Mouse (Mus musculus) kidney, embryonic 16.5 days (tissue): ENCODE measurements around the gene Crygd. TPM values are rescaled to one million over a fixed set of nuclear protein-coding genes. Genes with fewer than 3 reads are reported as not detected.
"Not testable (repeated sequence)": the region's sequence is repeated elsewhere in the genome, so short reads cannot be mapped to it uniquely, and the experiment has no call there.

Experiments used
- ATAC-seq: fragments of 200-750 bp; cut with Nextera tagmentation; 2 replicates; pipeline ENCODE4 v1.8.0; 2017; ENCODE audit warnings: moderate TSS enrichment; ENCODE audit not compliant: low FRiP score, low TSS enrichment
- H3K27ac ChIP-seq: fragments of 300-500 bp; sonication (generic); 2 replicates; pipeline ENCODE4 v1.5.1; 2014; ENCODE audit warnings: low read length
- H3K27me3 ChIP-seq: fragments of 300-500 bp; sonication (generic); 2 replicates; pipeline ENCODE4 v1.6.1; 2014; ENCODE audit warnings: low read length, control low read depth, mixed read lengths; ENCODE audit not compliant: insufficient read depth
- H3K36me3 ChIP-seq: fragments of 300-500 bp; sonication (generic); 2 replicates; pipeline ENCODE4 v1.6.1; 2014; ENCODE audit warnings: low read length, control low read depth, mixed read lengths; ENCODE audit not compliant: insufficient read depth
- H3K4me1 ChIP-seq: fragments of 300-500 bp; sonication (generic); 2 replicates; pipeline ENCODE4 v1.6.1; 2014; ENCODE audit warnings: low read length, control low read depth, mixed read lengths; ENCODE audit not compliant: insufficient read depth
- H3K4me2 ChIP-seq: fragments of 300-500 bp; sonication (generic); replicated peaks from 2 replicates; pipeline ENCODE4 v1.6.1; 2014; ENCODE audit warnings: low read depth, low read length
- H3K4me3 ChIP-seq: fragments of 300-500 bp; sonication (generic); 2 replicates; pipeline ENCODE4 v1.5.1; 2014; ENCODE audit warnings: mild to moderate bottlenecking, low read length
- H3K9ac ChIP-seq: fragments of 300-500 bp; sonication (generic); replicated peaks from 2 replicates; pipeline ENCODE4 v1.6.1; 2014; ENCODE audit warnings: low read length
- H3K9me3 ChIP-seq: fragments of 300-500 bp; sonication (generic); 2 replicates; pipeline ENCODE4 v1.6.1; 2016; ENCODE audit warnings: low read length, control low read depth
- WGBS: fragments of 180-500 bp; shearing (Covaris S2); extraction: QIAGEN DNeasy Blood & Tissue Kit; methylation state at CpG from one replicate; pipeline ENCODE4 v1.1.7; 2014; 5-methylcytosine and 5-hydroxymethylcytosine counted together
- polyA plus RNA-seq: library from polyadenylated mRNA; unstranded; fragments of >200 nt; fragmentation: Nextera tagmentation; extraction: Ambion mirVana; gene quantifications from 2 replicates; pipeline ENCODE4 v1.2.1, GENCODE M21; 2015

Crygd gene
- polyA plus RNA-seq, 1 experiment from 2014 or later: not detected

DNA sequence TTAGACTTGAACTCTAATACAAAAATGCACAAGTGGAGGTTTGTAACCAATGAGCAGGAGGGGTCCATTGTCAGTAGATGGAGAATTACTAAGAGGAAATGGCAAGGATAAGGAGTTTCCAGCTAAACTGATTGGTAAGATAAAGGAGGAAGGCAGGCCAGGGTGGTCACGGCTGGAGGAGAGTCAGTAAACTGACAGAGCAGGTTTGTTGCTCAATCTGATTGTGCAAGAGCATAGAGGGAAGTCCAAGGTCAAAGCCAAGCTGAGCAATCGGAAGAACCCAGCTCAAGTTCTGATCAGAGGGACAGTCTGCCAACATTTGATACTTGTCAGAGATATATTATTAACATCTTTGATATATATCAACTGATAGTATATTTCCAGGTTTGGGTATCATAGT, 27.1 kb upstream of the Crygd start:
- Histone ChIP-seq H3K9me3 (no peaks in the 10 kb centered on the region), H3K4me1 (no peaks in the 10 kb centered on the region), H3K9ac (no peak overlapping the region), H3K27ac (no peak overlapping the region), H3K4me2 (no peak overlapping the region), H3K27me3 (no peaks in the 10 kb centered on the region), H3K4me3 (no peak overlapping the region), H3K36me3 (no peaks in the 10 kb centered on the region)
- no peak for ATAC-seq
- WGBS: 71% methylated on average over 2 of the region's 2 CpGs

DNA sequence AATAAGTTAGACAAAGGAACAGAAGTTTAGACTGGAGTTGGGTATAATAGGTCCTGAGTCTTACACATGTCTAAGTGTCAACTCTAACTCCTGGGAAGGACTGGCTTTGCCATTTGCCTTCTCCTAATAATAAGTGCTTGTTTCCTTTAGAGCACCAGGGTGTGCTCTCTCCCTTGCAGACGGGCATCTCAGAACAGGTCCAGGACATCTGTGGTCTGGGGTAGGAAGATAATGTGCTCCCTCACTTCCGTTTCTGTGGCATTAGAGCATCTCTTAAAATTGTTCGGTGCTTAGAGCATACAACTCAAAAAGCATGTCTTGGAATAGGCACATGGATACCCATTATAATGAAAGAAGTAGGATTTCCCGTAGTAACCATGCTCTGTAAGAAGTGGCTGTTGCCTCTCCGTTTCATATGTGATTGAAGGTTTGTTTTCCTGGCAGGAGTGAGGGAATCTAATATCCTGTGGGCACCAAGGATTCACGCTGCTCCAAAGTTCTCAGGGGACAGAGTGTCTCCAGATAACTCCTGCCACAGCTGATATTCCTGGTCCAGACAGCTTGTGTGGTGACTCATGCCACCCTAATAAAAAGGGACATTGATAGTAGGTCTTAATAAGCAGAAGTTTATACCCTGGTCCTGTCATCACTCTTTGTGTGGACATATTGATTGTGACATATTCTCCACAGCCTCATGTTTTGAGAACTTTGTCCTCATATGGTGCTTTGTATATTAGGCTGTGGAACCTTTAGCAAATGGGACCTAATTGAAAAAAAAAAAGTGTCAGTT, 25.5 kb upstream of the Crygd start:
- H3K36me3 ChIP-seq: no peaks in the 10 kb centered on the region
- ATAC-seq: no peak
- no peak overlapping the region for H3K9ac ChIP-seq
- no peaks in the 10 kb centered on the region for H3K4me1 ChIP-seq
- H3K27ac ChIP-seq: no peak overlapping the region
- no peak overlapping the region for H3K4me3 ChIP-seq
- no peak overlapping the region for H3K4me2 ChIP-seq
- 65% methylated on average over 6 of the region's 6 CpGs for WGBS
- no peaks in the 10 kb centered on the region for H3K9me3 ChIP-seq
- H3K27me3 ChIP-seq: no peaks in the 10 kb centered on the region

DNA sequence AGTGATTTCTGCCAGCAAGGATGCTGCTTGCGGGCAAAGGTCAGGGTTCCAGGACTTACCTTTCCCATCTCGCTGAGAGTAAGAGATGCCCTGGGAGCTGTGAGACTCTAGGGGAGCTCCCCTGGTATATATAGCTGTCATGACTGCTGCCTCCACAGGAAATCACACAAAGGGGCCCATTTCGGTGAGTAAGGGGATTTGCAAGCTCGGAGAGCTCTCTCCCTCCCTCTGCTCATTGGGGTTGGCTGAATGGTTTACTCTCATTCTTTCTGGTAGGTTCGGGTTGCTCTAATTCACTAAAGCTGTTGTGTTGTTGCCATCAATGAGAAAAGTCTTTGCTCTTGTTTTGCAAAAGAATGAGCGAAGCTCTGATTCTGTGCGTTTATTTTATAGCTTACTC, 18.9 kb upstream of the Crygd start, which contains the start of gene Crygb:
TSS of gene Crygb (minus strand) at position 101 of the 400 bp plus-strand sequence.
- no peaks in the 10 kb centered on the region for H3K36me3 ChIP-seq
- ATAC-seq: no peak
- 46% methylated on average over 7 of the region's 7 CpGs for WGBS
- no peaks in the 10 kb centered on the region for H3K27me3 ChIP-seq
- no peak within 1 kb of the TSS for H3K9ac ChIP-seq
- H3K4me1 ChIP-seq: no peaks in the 10 kb centered on the region
- no peak within 1 kb of the TSS for H3K27ac ChIP-seq
- no peak within 1 kb of the TSS for H3K4me3 ChIP-seq
- H3K4me2 ChIP-seq: no peak within 1 kb of the TSS
- H3K9me3 ChIP-seq: no peaks in the 10 kb centered on the region

DNA sequence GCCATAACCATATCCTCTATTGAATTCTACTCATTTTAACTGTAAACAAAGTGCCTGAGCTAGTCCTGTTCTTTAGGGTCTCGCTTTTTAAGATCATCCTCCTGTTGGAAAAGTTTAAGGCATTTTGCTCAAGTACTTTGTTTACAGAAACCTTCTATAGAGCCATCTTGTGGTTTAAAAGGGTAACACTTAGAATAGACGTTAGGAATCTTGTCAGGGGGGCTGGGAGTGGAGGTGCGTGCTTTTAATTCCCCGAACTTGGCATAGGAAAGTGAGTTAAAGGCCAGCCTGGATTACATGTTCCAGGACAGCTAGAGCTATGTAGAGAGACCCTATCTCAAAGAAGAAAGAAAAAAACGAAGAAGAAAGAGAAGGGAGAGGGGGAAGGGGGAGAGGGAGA, 12.4 kb upstream of the Crygd start:
- Histone ChIP-seq H3K4me2 (no peak overlapping the region), H3K27ac (no peak overlapping the region), H3K4me1 (no peaks in the 10 kb centered on the region), H3K4me3 (no peak overlapping the region), H3K9ac (no peak overlapping the region), H3K9me3 (no peaks in the 10 kb centered on the region), H3K36me3 (no peaks in the 10 kb centered on the region), H3K27me3 (no peaks in the 10 kb centered on the region)
- WGBS: 20% methylated on average over 5 of the region's 5 CpGs
- no peak for ATAC-seq

DNA sequence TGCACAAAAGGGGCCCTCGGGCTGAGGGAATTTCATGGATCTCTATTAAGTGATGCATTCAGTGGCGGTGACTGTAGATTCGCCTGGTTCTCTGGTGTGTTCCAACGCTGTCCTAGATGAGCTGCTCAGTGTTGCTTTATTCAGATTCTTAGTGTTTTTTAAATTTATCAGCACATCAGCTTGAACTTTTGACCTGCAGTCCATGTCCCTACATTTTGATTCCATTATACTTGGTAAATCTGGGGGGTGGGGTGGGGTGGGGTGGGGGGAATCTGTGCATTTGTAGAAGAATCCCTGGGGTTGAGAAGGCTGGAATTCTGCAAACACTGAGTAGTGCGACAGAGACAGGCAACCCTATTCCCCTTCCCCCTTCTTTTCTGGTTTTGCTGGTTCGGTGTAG, 10.3 kb upstream of the Crygd start, which contains the start of gene Crygc:
TSS of gene Crygc (minus strand) at position 101 of the 400 bp plus-strand sequence.
- Histone ChIP-seq H3K27me3 (no peaks in the 10 kb centered on the region), H3K4me1 (no peaks in the 10 kb centered on the region), H3K9ac (no peak within 1 kb of the TSS), H3K4me3 (no peak within 1 kb of the TSS), H3K36me3 (no peaks in the 10 kb centered on the region), H3K9me3 (no peaks in the 10 kb centered on the region), H3K4me2 (no peak within 1 kb of the TSS), H3K27ac (no peak within 1 kb of the TSS)
- WGBS: 87% methylated on average over 6 of the region's 6 CpGs
- no peak for ATAC-seq

DNA sequence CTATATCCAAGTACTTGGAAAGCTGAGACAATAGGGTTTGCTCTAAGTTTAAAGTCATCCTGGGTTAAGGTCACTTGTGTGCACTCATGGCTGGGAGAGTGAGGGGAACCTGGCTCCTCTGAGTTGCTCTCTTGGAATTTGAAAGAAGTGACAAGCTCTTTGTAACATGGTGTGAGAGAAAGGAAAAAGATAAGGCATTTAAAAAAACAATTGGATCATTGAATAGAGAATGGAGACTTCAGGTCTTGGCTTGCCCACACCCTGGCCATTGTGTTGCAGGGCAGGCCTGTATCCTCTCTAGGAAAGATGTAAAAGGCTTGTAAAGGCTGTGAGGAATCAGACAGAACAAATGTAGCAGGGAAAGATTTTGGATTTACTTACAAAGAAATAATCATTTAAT, 4.6 kb upstream of the Crygd start:
- Histone ChIP-seq H3K9me3 (no peaks in the 10 kb centered on the region), H3K4me1 (no peaks in the 10 kb centered on the region), H3K27ac (no peak overlapping the region), H3K4me2 (no peak overlapping the region), H3K4me3 (no peak overlapping the region), H3K9ac (no peak overlapping the region), H3K36me3 (no peaks in the 10 kb centered on the region), H3K27me3 (no peaks in the 10 kb centered on the region)
- no peak for ATAC-seq

DNA sequence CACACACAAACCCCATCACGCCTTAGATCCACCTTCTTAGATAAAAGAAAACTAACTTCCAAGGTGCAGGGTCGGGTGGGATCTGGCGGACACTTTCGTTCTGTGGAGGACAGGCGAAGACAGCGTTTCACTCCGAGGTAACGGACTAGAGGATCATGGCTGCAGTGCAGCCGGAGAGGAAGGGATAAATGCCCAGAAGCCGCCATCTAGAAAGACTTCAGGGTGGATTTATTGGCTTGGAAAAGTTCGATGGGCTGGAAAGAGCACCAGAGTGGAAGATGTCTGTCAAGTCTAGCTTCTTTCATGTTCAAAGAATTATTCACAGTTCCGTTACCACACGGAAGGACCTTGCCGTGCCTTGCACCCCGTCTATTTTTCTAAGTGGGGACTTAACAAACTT, 949 bp upstream of the Crygd start:
- H3K9me3 ChIP-seq: no peaks in the 10 kb centered on the region
- no peak for ATAC-seq

DNA sequence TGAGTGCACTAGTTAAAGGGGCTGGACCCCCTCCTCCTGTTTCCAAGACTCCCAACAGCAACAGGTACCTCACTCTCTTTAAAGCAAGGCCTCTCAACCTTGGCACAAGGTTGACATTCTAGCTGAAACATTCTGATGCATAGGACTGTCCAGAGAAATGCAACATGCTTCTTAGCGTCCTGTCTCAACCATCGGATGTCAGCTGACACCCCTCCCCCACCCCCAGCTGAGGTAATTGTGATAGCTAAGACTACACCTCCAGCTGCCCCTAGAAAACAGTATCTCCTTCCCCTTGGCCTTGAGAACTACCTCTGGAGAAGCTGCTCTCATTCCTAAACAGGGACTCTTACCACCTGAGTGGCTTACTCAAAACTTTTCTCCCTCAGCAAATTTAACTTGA, 11.1 kb downstream of the Crygd start:
- Histone ChIP-seq H3K4me3 (no peak overlapping the region), H3K9ac (no peak overlapping the region), H3K4me2 (no peak overlapping the region), H3K27ac (no peak overlapping the region), H3K36me3 (no peaks in the 10 kb centered on the region), H3K4me1 (peaks cover 5% of the 10 kb centered on the region; the same call in 1 of the 2 replicates), H3K27me3 (no peaks in the 10 kb centered on the region), H3K9me3 (no peaks in the 10 kb centered on the region)
- 22% methylated on average over 2 of the region's 2 CpGs for WGBS
- no peak for ATAC-seq

More for the DNA sequence above, 949 bp upstream of the Crygd start:
- no peak overlapping the region for H3K4me3 ChIP-seq
- H3K36me3 ChIP-seq: no peaks in the 10 kb centered on the region
- H3K4me2 ChIP-seq: no peak overlapping the region
- H3K27ac ChIP-seq: no peak overlapping the region
- no peak overlapping the region for H3K9ac ChIP-seq
- WGBS: 50% methylated on average over 15 of the region's 15 CpGs
- no peaks in the 10 kb centered on the region for H3K27me3 ChIP-seq
- H3K4me1 ChIP-seq: no peaks in the 10 kb centered on the region

DNA sequence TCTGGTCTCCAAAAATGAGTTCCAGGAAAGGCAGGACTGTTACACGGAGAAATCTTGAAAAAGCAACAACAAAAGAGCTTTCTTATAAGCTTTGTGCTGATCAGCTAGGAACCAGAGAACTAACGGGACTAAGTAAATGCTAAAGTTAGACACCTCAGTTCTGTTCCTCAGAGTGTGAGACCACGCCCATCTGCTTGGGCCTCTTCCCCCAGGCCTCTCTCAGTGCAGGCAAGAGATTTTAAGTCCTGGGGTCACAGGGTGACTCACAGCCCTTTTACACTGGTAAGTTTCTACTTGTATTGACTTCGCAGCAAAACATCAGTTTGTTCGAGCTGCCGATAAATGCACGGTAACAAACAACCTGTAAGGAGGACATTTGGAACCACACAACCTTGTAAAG, 11.6 kb downstream of the Crygd start:
- Histone ChIP-seq H3K27ac (no peak overlapping the region), H3K4me2 (no peak overlapping the region), H3K36me3 (no peaks in the 10 kb centered on the region), H3K9me3 (no peaks in the 10 kb centered on the region), H3K9ac (no peak overlapping the region), H3K4me3 (no peak overlapping the region), H3K4me1 (peaks cover 5% of the 10 kb centered on the region; the same call in 1 of the 2 replicates), H3K27me3 (no peaks in the 10 kb centered on the region)
- ATAC-seq: no peak
- WGBS: 56% methylated on average over 7 of the region's 7 CpGs

DNA sequence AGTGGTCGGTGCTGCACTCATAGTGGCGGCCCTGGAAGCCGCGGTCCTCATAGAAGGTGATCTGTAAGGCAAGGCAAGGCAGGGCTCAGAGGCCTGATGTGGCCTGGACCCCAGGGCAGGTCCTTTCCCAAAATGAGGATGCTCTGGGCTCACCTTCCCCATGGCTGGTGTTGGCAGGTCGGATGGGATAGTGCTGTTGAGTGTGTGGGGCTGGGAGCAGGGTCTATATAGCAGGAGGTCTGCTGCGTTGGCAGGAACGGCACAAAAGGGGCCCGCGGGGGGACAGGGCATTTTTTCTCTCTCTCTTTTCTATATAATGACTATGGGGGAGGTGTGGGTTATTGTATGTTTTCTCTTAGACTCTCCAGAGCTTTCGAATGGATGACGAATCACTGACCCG, 12.3 kb downstream of the Crygd start, which contains the start of gene Cryge:
TSS of gene Cryge (minus strand) at position 198 of the 400 bp plus-strand sequence.
- not testable (repeated sequence) for H3K9ac ChIP-seq, H3K9me3 ChIP-seq, H3K4me2 ChIP-seq, H3K36me3 ChIP-seq, H3K27ac ChIP-seq, H3K27me3 ChIP-seq, H3K4me1 ChIP-seq, H3K4me3 ChIP-seq
- WGBS: 40% methylated on average over 8 of the region's 12 CpGs
- ATAC-seq: peak; percentile 27; the same call in 1 of the 2 replicates
